Mouse (Mus musculus): ENCODE data around the gene Arl13a.
"Not testable (repeated sequence)": the region's sequence is repeated elsewhere in the genome, so short reads cannot be mapped to it uniquely, and the experiment has no call there.

Gene Arl13a

DNA sequence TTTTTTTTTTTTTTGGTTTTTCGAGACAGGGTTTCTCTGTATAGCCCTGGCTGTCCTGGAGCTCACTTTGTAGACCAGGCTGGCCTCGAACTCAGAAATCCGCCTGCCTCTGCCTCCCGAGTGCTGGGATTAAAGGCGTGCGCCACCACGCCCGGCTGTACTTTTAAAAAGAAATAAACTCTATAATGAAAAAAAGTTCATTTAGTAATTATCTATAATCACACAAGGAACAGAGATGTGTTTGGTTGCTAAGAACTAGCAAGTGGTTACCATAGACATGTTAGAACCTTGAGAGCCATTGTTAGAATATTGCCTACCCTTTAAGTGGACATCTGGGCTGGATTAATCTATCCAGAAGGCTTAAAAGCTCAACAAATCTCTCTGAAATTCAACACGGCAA lies at the start of gene Arl13a:
Arl13a (plus strand) TSS at position 301 of the 400 bp plus-strand sequence.
- not testable (repeated sequence) for DNase-seq

DNA sequence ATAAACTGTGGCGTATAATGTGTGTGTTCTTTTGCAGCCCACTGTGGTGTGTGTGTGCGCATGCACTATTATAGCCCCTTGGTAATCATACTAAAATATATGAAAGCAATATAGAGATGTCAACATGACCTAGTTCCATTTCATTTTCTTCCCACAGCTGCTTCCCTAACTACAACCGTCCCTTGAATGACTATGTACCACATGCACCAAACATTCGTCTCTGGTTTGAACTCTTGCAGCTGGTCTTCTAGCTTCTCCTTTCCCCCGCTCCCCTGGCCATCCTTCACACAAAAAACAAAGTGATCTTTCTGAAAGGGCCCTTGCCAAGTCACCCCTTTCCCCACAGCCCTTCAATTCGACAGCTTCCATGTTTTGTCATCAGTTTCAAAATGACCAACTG lies 47.3 kb upstream of the Arl13a start:
- DNase-seq = no peak

DNA sequence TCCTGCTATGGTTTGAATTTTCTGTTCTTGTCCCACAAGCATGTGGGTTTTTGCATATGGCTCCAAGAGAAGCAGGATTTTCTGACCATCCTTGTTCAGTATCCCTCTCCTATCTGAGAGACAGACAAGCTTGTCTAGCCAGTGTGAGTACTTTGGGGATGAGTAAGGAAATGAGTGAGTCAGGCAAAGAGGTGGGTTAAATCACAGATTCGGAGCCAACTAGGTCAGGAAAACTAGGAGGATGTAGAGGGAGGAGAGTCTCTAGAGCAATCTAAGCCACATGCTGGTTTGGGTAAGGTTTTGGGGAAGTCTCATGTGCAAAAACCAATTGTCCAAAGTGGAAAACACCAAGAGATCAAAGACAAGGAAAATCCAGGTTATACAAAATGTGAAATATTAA lies 45.8 kb upstream of the Arl13a start:
- no peak for DNase-seq

DNA sequence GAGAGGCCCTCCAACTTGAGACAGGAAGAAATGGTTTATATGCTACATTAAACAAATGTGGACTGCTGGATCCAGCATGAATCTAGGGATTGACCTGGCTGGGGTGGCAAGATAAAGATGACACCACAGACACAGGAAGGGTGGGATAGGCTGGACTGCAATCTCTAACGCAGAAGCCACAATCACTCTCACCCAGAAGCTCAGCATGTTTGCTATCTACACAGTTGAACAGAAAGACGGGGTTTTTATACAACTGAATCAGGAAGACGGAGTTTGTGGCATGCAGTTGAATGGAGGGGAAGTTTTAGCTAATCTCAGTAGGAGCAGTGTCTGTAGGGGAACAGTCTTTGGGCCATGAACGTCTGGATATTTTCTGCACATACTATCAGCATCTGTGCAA lies 45.3 kb upstream of the Arl13a start:
- no peak for DNase-seq

DNA sequence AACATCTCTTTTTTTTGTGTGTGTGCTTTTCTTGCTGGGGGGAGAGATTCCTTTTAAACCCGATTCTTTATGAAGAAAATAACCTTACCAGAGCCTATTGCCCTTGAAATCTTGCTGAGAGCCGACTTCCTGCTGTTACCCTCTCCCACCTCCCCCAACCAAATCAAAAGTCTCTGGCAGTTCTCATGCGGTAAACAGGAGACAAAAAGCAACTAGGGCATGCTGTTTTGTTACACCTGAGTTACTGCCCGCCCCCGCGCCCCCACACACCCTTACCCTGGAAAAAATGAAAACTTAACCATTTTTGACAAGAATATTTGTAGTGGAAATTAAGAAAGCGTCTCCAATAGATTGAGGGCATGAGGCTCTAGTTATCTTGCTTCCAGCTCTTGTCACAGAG lies 29.1 kb upstream of the Arl13a start:
- no peak for DNase-seq

DNA sequence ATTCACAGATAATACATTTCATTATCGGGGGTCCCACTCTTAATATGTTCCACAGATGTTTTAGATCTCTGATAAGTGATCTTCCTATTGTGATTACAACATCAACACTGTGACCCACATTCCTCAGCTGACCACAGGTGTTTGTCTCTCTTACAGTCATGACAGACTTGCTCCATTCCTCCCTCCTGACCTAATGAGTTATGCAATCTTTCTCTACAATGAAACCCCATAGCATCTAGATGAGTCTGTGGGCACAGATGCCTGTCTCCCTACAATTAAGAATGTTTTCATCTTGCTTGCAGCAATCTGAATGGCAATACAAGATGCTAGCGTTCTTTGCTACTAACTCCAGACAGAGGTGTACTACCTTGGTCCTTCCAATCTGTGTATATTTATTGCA lies 26.9 kb upstream of the Arl13a start:
- DNase-seq = no peak

DNA sequence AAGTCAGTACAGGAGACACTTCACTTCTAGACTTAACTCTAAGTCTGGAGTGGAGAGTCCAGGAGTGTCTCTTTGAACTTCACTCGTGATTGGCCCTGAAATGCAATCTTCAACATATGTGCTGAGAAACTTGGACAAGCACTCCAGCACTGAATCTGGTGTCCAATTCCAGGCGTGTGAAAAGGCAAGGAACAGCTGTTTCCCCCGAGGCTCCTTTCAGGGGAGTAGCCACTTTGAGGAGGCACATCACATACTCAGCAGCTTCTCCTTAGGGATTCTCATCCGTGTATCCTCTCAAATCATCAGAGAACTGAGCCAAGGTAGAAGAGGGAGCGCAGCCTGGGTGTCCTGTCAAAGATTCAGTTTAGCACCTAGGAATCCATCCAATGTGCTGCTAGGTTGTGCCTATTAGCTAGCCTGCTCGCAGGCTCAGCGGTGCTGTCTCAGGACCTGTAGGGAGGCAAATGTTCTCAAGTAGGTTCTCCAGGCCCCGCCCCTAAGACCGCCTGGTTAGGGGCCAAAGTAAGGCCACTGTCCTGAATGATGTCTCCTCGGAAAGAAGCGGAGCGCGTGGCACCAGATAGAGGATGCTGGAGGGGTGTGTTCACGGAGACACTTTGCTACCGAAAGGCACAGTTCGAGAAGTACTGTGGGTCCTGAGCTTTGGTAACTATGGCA lies 25.1 kb upstream of the Arl13a start, which contains the start of gene Xkrx:
Xkrx (minus strand) TSS at position 34 of the 678 bp plus-strand sequence.
- peak; percentile 18 for DNase-seq

DNA sequence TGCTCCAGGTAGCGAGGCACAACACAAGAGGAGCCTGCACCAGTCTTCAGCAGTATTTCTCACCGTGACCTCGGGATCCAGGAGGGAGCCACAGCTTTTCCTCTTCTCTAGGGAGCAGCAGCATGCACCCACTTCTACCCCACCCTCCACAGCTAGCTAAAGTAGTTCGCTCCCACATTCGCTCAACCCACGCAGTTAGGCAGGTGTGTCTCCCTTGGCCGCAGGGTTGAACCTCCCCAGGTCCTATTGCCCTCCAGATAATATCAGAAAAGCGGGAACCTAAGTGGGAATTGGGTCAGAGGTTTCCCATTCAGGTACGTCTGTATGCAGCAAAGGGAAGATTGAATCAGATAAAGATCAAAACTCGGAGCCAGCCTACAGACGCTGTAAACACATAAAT lies 24.5 kb upstream of the Arl13a start:
- no peak for DNase-seq

DNA sequence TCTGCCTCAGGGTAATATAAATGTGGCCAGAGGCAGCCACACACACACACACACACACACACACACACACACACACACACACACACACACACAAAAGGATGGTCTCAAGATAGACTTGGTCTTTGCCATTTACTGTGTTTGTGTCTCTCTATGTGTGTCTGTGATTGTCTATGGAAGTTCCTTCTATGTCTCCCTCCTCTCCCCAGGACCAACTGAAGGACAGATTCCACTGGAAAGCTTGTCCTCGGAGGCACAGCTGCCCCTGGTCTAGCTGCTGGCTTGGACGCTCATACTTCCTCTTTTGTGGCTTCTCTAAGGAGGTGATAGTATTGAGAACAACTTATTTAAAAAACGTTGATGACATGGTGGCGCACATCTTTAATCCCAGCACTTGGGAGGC lies 23.8 kb upstream of the Arl13a start:
- no peak for DNase-seq

DNA sequence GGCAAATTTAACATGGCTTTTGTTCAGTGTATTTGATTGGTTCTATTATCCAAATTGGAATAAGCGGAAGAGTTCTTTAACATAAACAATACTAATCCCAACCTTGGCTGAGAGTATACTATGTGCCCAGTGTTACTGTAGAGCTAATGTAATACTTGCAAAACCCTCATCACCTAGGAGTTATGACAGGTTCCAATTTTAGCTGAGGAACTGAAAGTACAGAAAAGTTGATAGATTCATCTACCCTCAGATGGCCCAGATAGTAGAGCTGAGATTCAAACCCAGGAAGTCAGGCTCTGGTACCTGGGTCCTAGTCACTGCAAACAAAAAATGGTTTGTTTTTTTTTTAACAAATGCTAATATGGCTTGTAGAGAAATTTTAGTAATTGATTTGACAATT lies 16.7 kb upstream of the Arl13a start:
- no peak for DNase-seq

DNA sequence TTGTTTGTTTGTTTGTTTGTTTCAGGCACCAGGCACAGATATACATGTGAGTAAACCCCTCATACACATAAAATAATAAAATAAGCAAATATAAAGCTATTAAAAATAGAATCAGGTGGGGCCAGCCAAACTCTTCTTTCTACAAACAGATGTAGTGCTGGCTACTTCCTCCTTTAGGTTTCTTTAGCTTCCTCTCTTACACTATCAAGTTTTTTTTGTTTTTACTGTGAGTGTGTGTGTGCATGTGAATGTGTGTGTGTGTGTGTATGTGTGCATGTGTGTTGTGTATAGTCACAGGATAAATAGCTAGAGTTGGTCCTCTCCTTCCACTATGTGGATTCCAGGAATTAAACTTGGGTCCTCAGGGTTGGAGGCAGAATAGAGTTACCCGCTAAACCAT lies 12.6 kb upstream of the Arl13a start:
- no peak for DNase-seq

DNA sequence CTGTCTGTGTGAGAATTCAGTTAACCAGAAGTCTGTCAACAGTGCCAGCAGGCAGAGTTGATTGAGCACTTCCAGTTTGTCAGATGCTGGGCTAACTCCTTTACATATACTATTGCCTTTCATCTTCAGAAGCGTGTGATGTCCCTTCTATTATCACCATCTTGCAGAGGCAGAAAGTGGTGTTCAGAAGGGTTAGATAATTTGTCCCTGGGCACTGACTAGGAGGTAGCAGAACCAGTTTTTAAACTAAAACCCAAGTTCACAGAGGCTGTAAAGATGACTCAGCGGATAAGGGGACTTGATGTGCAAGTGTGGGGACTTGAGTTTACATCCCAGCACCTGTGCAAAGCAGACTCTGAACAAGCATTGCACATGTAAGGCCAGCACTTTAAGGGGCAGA lies 21.2 kb downstream of the Arl13a start:
- no peak for DNase-seq

DNA sequence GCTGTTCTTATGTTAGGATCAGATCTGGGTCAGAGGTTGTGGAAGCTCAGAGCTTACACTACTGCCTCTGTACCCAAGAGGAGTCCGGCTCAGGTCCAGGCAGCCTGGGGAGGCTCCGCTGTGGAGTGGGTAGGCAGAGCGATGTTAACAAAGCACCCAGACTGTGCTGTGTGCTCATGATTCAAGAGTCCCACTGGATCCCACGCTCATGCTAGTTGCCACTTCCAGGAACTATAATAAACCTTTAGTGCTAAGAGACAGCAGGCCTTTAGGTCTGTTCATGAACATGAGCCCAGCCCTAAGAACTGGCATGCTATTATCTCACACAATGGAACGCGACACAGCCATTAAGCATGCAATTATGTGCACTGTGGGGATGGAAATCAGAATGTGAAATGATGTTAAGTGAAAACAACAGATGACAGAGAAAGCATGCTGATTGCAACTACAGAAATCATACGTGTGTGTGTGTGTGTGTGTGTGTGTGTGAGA lies 23.9 kb downstream of the Arl13a start:
- no peak for DNase-seq

DNA sequence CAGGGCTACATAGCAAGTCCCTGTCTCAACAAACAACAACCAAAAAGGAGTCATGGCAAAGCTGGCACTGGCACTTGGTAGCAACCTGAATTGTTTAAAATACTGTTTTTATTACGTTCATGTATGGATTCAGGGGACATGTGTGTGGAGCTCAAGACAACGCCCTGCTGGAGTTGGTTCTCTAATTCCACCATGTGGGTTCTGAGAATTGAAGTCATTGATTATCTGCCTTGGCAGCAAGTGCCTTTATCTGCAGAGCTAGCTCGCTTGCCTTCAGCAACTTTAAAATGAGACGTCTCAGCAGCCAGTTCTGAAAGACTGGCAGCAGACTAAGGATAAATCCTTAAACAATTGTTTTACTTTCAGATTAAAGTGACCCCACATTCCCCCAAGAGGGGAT lies 30.9 kb downstream of the Arl13a start:
- no peak for DNase-seq

DNA sequence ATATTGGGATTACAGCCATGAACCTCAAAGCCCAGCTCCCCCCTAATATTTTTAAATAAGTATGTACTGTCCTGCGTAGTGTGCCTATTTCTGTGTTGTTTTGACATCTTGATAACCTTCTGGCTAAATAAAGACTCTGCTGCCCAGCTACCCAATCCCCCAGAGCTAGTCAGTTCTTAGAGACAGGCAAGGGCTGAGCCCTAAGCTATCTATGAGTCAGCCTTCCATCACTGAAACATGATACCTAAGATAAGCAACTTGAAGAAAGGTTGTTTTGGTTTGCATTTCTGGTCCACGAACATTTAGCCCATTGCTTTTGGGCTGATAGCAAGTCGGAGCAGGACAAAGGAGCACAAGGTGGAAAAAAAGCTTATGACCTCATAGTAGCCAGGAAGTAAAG lies 33.3 kb downstream of the Arl13a start:
- DNase-seq = no peak

DNA sequence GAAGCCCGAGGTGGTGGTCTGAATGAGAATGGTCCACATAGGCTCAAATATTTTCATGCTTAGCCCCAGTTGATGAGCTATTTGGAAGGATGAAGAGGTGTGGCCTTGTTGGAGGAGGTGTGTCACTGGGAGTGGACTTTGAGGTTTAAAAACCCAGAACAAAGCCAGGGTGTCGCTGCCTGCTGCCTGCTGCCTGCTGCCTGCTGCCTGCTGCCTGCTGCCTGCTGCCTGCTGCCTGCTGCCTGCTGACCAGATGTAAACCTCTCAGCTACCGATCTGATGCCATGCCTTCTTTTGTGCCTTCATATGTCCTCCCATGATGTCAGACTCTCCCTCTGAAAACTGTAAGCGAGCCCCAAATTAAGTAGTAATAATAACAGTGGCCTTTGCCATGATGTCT lies 34.6 kb downstream of the Arl13a start, which contains the start of gene Nox1:
Nox1 (minus strand) TSS at position 101 of the 400 bp plus-strand sequence.
- no peak for DNase-seq

DNA sequence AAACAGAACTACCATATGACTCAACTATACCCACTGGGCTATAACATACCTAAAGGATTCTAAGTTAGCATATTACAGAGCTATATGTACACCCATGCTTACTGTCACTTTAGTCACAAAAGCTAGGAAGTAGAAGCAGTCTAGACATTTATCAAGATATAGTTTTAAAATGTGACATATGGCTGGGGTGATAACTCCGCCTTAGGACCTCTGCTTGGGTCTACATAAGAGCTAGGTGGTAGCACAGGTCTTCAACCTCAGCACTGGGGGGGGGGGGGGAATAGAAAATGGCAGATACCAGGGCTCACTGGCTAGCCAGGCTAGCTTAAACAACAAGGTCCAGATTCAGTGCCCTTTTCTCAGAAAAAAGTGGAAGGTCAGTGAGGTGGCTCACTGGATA lies 45.7 kb downstream of the Arl13a start:
- no peak for DNase-seq

DNA sequence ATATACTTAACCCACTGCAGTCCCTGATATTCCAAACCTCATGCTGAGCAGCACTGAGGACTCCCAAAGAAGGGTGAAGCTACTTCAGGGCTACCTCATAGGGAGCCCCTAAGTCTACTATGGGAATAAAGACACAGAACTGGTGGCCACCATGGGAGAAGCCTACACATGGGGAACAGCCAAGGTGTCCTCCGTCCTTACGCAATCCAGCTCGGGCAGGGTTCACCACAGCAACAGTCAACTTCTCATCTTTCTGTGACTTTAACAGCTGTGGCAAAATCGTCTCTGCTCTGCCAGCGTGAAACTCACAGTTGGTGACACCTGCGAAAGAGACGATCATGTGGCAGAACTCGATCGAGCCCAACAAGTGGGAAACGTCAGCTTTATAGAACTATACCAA lies 51.0 kb downstream of the Arl13a start:
- DNase-seq = no peak

DNA sequence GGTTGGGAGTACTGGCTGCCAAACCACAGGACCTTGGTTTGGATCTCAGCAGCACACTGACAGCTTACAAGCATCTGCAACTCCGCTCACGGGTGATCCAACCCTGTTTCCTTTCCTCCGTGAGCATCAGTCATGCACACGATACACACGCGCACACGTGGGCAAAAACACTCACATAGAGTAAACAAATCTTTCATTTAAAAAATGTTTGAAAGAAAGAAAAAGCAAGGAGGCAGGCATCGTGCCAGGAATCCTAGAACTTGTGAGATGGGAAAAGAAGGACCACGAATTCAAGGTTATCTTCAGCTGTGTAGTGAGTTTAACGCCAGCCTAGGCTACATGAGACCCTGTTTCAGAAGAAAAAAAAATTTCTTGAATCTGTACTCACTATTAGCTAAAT lies 58.6 kb downstream of the Arl13a start:
- no peak for DNase-seq

DNA sequence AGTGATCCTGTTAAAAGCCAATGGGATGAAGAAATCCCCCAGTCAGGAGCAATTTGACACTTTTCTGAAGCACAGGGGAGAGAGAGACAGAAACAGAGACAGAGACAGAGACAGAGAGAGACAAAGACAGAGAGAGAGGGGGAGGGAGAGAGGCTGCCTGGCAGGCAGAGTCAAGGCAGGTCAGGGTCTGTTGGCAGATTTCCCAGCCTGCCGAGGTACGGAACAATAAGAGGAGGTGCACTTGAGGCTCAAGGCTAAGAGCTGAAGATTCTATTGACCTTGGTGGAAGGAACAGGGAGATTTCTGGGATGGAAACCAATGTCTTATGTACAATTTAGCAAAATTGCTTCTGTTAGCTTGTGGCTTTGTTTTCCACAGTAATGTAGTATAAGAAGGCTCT lies 60.9 kb downstream of the Arl13a start:
- DNase-seq = no peak

Data from lung, postnatal 10 days (tissue).